Mouse (Mus musculus): Measurements from ENCODE around the gene Rnf157. TPM values are rescaled to one million over a fixed set of nuclear protein-coding genes. Genes with fewer than 3 reads are reported as not detected.

Gene Rnf157
- polyA plus RNA-seq, 1 experiment from 2014 or later: 16.8 TPM

- no peak overlapping the region for H3K9ac ChIP-seq
- H3K4me3 ChIP-seq (ENCODE audit: low read depth, low read length): no peak overlapping the region
Observed at GRCm38 (mm10) chr11:116336393-116336792, 76.4 kb downstream of the Rnf157 start.

GRCm38 (mm10) chr11:116335244-116336036, 77.4 kb downstream of the Rnf157 start, which contains the start of gene Foxj1:
TSS of gene Foxj1 (minus strand) at chr11:116335399.
- Histone ChIP-seq H3K9ac (peak within 1 kb of the TSS; percentile 66), H3K4me3 (ENCODE audit: low read depth, low read length) (peak within 1 kb of the TSS; percentile 64), H3K9me3 (ENCODE audit: low read depth, low read length) (no peaks in the 10 kb centered on the region), H3K27ac (ENCODE audit: low read depth) (peak within 1 kb of the TSS; percentile 58; the same call in 1 of the 2 replicates), H3K4me2 (peak within 1 kb of the TSS; percentile 97), H3K27me3 (ENCODE audit: insufficient read depth, low read length) (peaks cover 26% of the 10 kb centered on the region), H3K36me3 (ENCODE audit: insufficient read depth) (no peaks in the 10 kb centered on the region), H3K4me1 (ENCODE audit: insufficient read depth) (peaks cover 11% of the 10 kb centered on the region; the same call in 1 of the 2 replicates)
- ATAC-seq (ENCODE audit: insufficient read depth): peak; percentile 93
- TF ChIP-seq CTCF (IDR thresholded peaks at IDR 0.05; ENCODE audit: low read depth): peak; percentile 58; the same call in 1 of the 2 replicates
- DNase-seq: peak; percentile 97
- under 1% methylated on average over 61 of the region's 61 CpGs for WGBS

More at GRCm38 (mm10) chr11:116336393-116336792, 76.4 kb downstream of the Rnf157 start:
- ATAC-seq (ENCODE audit: insufficient read depth) (no peak), DNase-seq (no peak)
- H3K27me3 ChIP-seq (ENCODE audit: insufficient read depth, low read length): peaks cover 26% of the 10 kb centered on the region
- H3K9me3 ChIP-seq (ENCODE audit: low read depth, low read length): no peaks in the 10 kb centered on the region
- peaks cover 11% of the 10 kb centered on the region; the same call in 1 of the 2 replicates for H3K4me1 ChIP-seq (ENCODE audit: insufficient read depth)
- peaks cover 2% of the 10 kb centered on the region; the same call in 1 of the 2 replicates for H3K36me3 ChIP-seq (ENCODE audit: insufficient read depth)
- peak overlapping the region; percentile 97 for H3K4me2 ChIP-seq
- TF ChIP-seq CTCF (IDR thresholded peaks at IDR 0.05; ENCODE audit: low read depth): no peak
- WGBS: 81% methylated on average over 4 of the region's 4 CpGs
- no peak overlapping the region for H3K27ac ChIP-seq (ENCODE audit: low read depth)

DNA sequence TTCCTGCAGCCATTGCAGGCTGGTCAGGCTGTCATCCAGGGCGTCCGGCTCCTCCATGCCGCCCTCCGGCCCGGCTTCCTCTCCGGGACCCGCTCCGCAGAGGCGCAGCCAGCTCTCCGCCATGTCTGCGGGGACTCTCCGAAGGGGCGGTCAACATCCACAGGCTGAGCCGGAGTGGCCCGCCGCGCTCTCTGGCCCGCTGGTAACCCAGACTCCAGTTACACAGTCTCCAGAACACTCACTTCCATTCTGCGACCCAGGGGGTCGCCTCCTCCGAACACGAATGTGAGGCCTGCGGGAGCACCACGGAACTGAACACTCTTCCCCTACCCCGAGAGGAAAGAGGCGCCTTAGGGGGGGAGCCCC, 78.4 kb downstream of the Rnf157 start:
- TF ChIP-seq CTCF (IDR thresholded peaks at IDR 0.05; ENCODE audit: low read depth): no peak
- ATAC-seq (ENCODE audit: insufficient read depth): no peak
- H3K4me1 ChIP-seq (ENCODE audit: insufficient read depth): peaks cover 11% of the 10 kb centered on the region; the same call in 1 of the 2 replicates
- no peak overlapping the region for H3K27ac ChIP-seq (ENCODE audit: low read depth)
- H3K4me3 ChIP-seq (ENCODE audit: low read depth, low read length): peak overlapping the region; percentile 64
- 4% methylated on average over 26 of the region's 26 CpGs for WGBS
- no peaks in the 10 kb centered on the region for H3K9me3 ChIP-seq (ENCODE audit: low read depth, low read length)
- peaks cover 26% of the 10 kb centered on the region for H3K27me3 ChIP-seq (ENCODE audit: insufficient read depth, low read length)
- H3K36me3 ChIP-seq (ENCODE audit: insufficient read depth): no peaks in the 10 kb centered on the region
- no peak for DNase-seq
- H3K9ac ChIP-seq: peak overlapping the region; percentile 4; the same call in 1 of the 2 replicates
- peak overlapping the region; percentile 97 for H3K4me2 ChIP-seq

- H3K4me3 ChIP-seq (ENCODE audit: low read depth, low read length): peak overlapping the region; percentile 64
- no peaks in the 10 kb centered on the region for H3K36me3 ChIP-seq (ENCODE audit: insufficient read depth)
- H3K4me1 ChIP-seq (ENCODE audit: insufficient read depth): peaks cover 11% of the 10 kb centered on the region; the same call in 1 of the 2 replicates
- H3K9me3 ChIP-seq (ENCODE audit: low read depth, low read length): no peaks in the 10 kb centered on the region
- DNase-seq: peak; percentile 27
- peak overlapping the region; percentile 4; the same call in 1 of the 2 replicates for H3K9ac ChIP-seq
- TF ChIP-seq CTCF (IDR thresholded peaks at IDR 0.05; ENCODE audit: low read depth): no peak
- peaks cover 26% of the 10 kb centered on the region for H3K27me3 ChIP-seq (ENCODE audit: insufficient read depth, low read length)
- H3K4me2 ChIP-seq: peak overlapping the region; percentile 97
- WGBS: 18% methylated on average over 31 of the region's 31 CpGs
- ATAC-seq (ENCODE audit: insufficient read depth): no peak
- H3K27ac ChIP-seq (ENCODE audit: low read depth): no peak overlapping the region
Observed at GRCm38 (mm10) chr11:116333526-116334416, 79.1 kb downstream of the Rnf157 start.

DNA sequence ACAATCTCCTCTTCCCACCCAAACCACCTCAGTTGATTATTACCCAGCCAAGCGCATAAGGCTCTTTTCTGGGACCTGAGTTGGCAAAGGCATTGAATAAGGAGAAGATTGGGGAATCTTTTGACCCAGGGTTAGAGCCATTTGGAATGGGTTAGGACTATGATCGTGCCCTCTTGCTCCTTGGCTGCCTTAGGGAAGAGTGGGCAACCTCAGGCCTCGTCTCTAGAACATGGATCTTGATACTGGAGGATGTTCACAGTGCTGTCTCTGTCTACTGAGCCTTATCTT, 79.9 kb downstream of the Rnf157 start:
- peaks cover 11% of the 10 kb centered on the region; the same call in 1 of the 2 replicates for H3K4me1 ChIP-seq (ENCODE audit: insufficient read depth)
- no peaks in the 10 kb centered on the region for H3K9me3 ChIP-seq (ENCODE audit: low read depth, low read length)
- no peak for TF ChIP-seq CTCF (IDR thresholded peaks at IDR 0.05; ENCODE audit: low read depth)
- no peak overlapping the region for H3K4me2 ChIP-seq
- no peaks in the 10 kb centered on the region for H3K36me3 ChIP-seq (ENCODE audit: insufficient read depth)
- peaks cover 26% of the 10 kb centered on the region for H3K27me3 ChIP-seq (ENCODE audit: insufficient read depth, low read length)
- WGBS: 84% methylated on average over 3 of the region's 3 CpGs
- H3K4me3 ChIP-seq (ENCODE audit: low read depth, low read length): no peak overlapping the region
- DNase-seq (no peak), ATAC-seq (ENCODE audit: insufficient read depth) (no peak)
- H3K9ac ChIP-seq: no peak overlapping the region
- no peak overlapping the region for H3K27ac ChIP-seq (ENCODE audit: low read depth)

DNA sequence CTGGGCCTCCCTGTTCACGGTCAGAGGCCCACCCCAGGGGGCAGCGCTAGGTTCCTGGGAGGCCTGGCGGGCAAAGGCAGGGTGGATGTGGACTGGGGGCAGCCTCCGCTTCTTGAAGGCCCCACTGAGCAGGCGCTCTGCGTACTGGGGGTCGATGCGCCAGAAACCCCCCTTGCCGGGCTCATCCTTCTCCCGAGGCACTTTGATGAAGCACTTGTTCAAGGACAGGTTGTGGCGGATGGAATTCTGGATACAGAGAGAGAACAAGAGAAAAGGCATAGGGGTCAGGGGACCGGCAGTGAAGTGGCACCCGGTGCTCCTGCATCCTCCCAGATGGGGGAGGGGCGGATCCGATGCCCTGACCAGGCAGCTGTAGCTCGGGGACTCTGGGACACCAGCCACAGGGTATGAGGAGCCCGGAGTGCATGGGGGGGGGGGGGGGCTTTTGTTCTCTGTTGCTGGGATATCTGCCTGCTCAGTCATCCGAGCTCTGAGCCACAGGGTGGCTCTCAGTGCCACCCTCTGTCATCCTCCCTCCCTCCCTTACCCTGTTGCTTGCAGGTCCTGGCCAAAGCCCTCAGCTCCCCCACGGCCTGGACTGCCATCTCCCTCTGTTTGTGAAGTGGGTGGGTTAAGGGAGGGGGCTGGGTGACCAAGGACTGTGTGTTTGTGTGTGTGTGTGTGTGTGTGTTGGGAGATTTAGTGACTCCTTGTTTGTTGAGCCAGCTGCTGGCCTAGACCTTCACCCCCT, 80.4 kb downstream of the Rnf157 start:
- Histone ChIP-seq H3K4me3 (ENCODE audit: low read depth, low read length) (no peak overlapping the region), H3K4me1 (ENCODE audit: insufficient read depth) (peaks cover 11% of the 10 kb centered on the region; the same call in 1 of the 2 replicates), H3K9me3 (ENCODE audit: low read depth, low read length) (no peaks in the 10 kb centered on the region), H3K27me3 (ENCODE audit: insufficient read depth, low read length) (peaks cover 26% of the 10 kb centered on the region), H3K36me3 (ENCODE audit: insufficient read depth) (no peaks in the 10 kb centered on the region), H3K4me2 (no peak overlapping the region), H3K27ac (ENCODE audit: low read depth) (no peak overlapping the region), H3K9ac (no peak overlapping the region)
- DNase-seq (no peak), ATAC-seq (ENCODE audit: insufficient read depth) (no peak)
- TF ChIP-seq CTCF (IDR thresholded peaks at IDR 0.05; ENCODE audit: low read depth): no peak
- WGBS: 26% methylated on average over 19 of the region's 19 CpGs

Measured in lung, embryonic 14.5 days (tissue).